Mouse (Mus musculus) embryonic facial prominence, embryonic 15.5 days (tissue): ENCODE results near the gene Pctp. TPM values are rescaled to one million over a fixed set of nuclear protein-coding genes. Genes with fewer than 3 reads are reported as not detected.

Experiments used
- ATAC-seq: fragments of 200-750 bp; cut with Nextera tagmentation; 2 replicates; pipeline ENCODE4 v1.8.0; 2017; ENCODE audit warnings: low read depth, moderate TSS enrichment; ENCODE audit not compliant: insufficient number of reproducible peaks, low FRiP score, low TSS enrichment
- H3K27ac ChIP-seq: fragments of 300-500 bp; sonication (generic); replicated peaks from 2 replicates; pipeline ENCODE4 v1.5.1; 2015; ENCODE audit warnings: mild to moderate bottlenecking, inconsistent platforms
- H3K27me3 ChIP-seq: fragments of 300-500 bp; sonication (generic); 2 replicates; pipeline ENCODE4 v1.6.1; 2015; ENCODE audit warnings: inconsistent platforms
- H3K36me3 ChIP-seq: fragments of 300-500 bp; sonication (generic); 2 replicates; pipeline ENCODE4 v1.6.1; 2015; ENCODE audit warnings: mild to moderate bottlenecking, inconsistent platforms
- H3K4me1 ChIP-seq: fragments of 300-500 bp; sonication (generic); 2 replicates; pipeline ENCODE4 v1.6.1; 2015; ENCODE audit warnings: inconsistent platforms
- H3K4me2 ChIP-seq: fragments of 300-500 bp; sonication (generic); replicated peaks from 2 replicates; pipeline ENCODE4 v1.6.1; 2015; ENCODE audit warnings: mild to moderate bottlenecking, inconsistent platforms
- H3K4me3 ChIP-seq: fragments of 300-500 bp; sonication (generic); replicated peaks from 2 replicates; pipeline ENCODE4 v1.5.1; 2015; ENCODE audit warnings: mild to moderate bottlenecking, inconsistent platforms
- H3K9ac ChIP-seq: fragments of 300-500 bp; sonication (generic); 2 replicates; pipeline ENCODE4 v1.6.1; 2015; ENCODE audit warnings: inconsistent platforms
- H3K9me3 ChIP-seq: fragments of 300-500 bp; sonication (generic); replicated peaks from 2 replicates; pipeline ENCODE4 v1.6.1; 2016; ENCODE audit warnings: inconsistent platforms
- WGBS: fragments of 180-500 bp; shearing (Covaris S2); methylation state at CpG from one replicate; pipeline ENCODE4 v1.1.7; 2015; 5-methylcytosine and 5-hydroxymethylcytosine counted together
- polyA plus RNA-seq: library from polyadenylated mRNA; unstranded; fragments of >200 nt; fragmentation: Nextera tagmentation; extraction: Ambion mirVana; gene quantifications from 2 replicates; pipeline ENCODE4 v1.2.1, GENCODE M21; 2015

Gene Pctp
- polyA plus RNA-seq, 1 experiment from 2014 or later, result 4.7 TPM

DNA sequence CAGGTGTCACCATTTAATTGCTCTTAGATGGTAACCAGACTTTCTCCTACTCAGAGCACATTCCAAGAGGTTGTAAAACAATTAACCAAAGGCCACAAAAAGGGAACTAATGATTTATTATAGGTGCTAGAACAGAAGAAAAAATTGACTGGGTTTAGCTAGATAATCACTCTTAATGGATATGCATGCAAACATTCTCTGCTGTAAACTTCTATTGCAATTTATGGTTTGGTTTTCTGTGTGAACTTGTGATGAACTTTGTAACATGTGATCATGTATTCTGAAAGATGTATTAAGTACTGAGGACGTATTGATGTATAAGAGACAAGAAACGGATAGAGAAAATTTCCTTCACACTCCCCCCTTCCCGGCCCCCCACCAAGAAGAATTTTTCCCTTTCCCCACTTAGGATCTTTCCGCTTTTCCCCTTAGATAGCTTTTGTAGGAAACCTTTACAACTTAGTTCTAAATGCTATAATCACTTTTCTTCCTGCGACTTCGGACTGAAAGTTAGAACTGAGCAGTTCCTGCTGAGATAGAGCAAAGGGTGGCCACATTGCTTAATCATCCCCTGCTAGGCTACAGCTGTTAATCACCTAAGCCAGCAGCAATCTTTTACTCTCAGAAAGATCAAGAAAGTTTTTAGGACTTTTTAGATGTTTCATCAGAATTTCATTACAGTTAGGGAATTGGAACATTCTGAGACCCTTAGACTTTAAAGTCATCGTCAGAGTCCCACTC lies 5.3 kb upstream of the Pctp start:
- Histone ChIP-seq H3K27me3 (no peaks in the 10 kb centered on the region), H3K36me3 (no peaks in the 10 kb centered on the region), H3K27ac (no peak overlapping the region), H3K9ac (no peak overlapping the region), H3K4me1 (no peaks in the 10 kb centered on the region), H3K4me3 (no peak overlapping the region), H3K4me2 (no peak overlapping the region), H3K9me3 (no peaks in the 10 kb centered on the region)
- ATAC-seq, result no peak
- 44% methylated on average over 7 of the region's 7 CpGs for WGBS

DNA sequence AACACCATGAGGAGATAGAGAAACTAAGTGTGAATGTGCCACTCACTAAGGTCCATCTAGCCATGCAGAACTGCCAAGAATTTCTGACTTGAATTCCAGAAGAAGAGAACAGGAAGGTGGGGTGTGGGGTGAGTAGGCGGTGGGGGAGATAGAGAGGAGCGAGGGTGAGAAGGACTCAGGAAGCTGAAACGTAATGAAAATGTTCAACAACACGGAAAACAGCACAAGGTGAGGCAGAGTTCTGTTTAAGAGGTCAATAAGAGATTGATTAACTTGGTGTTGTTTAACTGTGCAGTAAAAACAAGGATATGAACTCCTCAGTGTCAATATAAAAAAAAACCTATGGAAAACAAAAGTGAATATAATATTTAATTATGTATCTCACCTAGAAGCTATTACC lies 3.4 kb upstream of the Pctp start:
- 76% methylated on average over 4 of the region's 4 CpGs for WGBS
- H3K27me3 ChIP-seq, result no peaks in the 10 kb centered on the region
- H3K4me3 ChIP-seq, result no peak overlapping the region

DNA sequence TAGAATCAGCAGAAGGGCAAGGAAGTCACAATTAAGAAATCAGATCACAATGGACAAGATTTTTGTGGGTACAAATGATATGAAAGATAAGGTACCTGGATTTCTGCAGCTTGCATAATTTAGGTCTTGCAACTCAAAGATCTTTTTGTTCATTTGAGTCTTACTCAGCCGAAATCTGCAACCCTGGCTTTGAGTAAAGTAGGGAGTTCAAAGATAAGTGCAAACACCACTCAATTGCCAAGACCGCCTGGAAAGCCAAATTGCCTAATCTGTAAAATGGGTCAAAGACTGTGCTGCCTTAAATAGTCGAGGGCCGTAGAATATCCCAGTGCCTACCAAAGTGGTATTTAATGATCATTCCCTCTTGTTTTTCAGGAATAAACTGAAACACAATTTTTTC lies 692 bp upstream of the Pctp start:
- no peaks in the 10 kb centered on the region for H3K9me3 ChIP-seq
- no peaks in the 10 kb centered on the region for H3K27me3 ChIP-seq
- H3K4me2 ChIP-seq, result no peak overlapping the region
- H3K9ac ChIP-seq, result no peak overlapping the region
- H3K27ac ChIP-seq, result no peak overlapping the region
- H3K4me3 ChIP-seq, result no peak overlapping the region
- ATAC-seq, result no peak
- 84% methylated on average over 4 of the region's 4 CpGs for WGBS
- H3K4me1 ChIP-seq, result 0 out of 2 replicates have a peak, but pooled peaks cover 7% of the 10 kb centered on the region
- no peaks in the 10 kb centered on the region for H3K36me3 ChIP-seq

More for the DNA sequence above, 3.4 kb upstream of the Pctp start:
- Histone ChIP-seq H3K9ac (no peak overlapping the region), H3K36me3 (no peaks in the 10 kb centered on the region), H3K9me3 (no peaks in the 10 kb centered on the region), H3K27ac (no peak overlapping the region), H3K4me1 (0 out of 2 replicates have a peak, but pooled peaks cover 7% of the 10 kb centered on the region), H3K4me2 (no peak overlapping the region)
- ATAC-seq, result no peak

DNA sequence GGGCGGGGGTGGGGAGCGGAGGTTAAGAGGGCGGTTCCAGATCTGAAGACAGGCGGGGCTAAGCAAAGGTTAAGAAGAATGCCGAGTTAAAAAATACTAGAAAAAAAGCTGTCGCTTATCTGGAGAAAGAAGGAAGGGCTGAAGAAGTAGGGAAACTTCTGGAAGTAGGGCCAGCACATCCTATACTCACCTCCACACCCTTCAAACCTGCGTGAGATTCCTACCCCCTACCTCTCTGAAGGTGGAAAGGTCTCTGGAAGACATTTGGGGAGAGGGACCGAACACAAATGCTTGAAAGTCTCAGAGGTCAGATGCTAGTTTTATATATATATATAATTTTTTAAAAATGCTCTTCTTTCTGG lies 274 bp upstream of the Pctp start:
- Histone ChIP-seq H3K9ac (no peak overlapping the region), H3K4me3 (peak overlapping the region; percentile 54), H3K4me1 (0 out of 2 replicates have a peak, but pooled peaks cover 7% of the 10 kb centered on the region), H3K9me3 (no peaks in the 10 kb centered on the region), H3K4me2 (peak overlapping the region; percentile 86), H3K27ac (no peak overlapping the region), H3K36me3 (no peaks in the 10 kb centered on the region), H3K27me3 (no peaks in the 10 kb centered on the region)
- WGBS, result 8% methylated on average over 8 of the region's 8 CpGs
- ATAC-seq, result 0 out of 2 replicates have a peak, but pooled peaks have one; percentile 19

DNA sequence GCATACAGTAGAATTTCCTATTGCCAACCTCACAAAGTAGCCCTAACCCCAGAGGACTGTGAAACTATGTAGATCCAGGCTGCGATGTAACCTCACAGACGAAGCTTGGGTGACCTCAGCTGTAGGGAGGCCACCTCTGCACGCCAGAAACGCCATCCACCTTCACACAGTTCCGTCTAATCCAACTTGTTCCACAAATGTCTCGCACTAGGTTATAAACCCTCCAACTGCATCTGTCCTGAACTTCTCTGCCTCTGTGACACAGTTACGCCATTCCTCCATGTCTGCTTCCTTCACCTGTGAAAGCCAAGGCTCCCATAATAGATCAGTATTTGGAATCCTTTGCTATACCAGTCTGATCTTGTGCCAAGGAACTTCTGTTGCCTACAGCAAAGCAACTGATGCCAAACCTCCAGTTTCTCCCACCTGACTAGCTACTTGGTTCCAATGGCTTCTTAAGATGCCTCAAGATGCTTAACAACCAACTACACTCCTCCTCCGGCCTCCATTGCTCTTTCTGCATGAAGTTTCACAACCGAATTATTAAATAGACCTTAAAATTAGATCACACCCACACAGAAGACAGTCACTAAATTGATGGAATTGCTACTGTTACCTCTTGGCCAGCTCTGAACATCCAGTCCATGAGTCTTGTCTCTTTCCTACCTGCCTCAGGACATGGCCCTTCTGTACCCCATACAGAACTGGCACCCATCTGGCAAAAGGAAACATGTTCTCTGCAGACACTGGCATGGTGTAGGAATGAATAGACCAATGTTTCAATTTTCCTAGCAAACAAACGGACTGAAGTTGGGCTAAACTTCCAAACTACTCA lies 1.1 kb downstream of the Pctp start:
- H3K4me1 ChIP-seq, result 0 out of 2 replicates have a peak, but pooled peaks cover 7% of the 10 kb centered on the region
- H3K27ac ChIP-seq, result no peak overlapping the region
- no peak for ATAC-seq
- peak overlapping the region; percentile 86 for H3K4me2 ChIP-seq
- no peaks in the 10 kb centered on the region for H3K36me3 ChIP-seq
- WGBS, result 79% methylated on average over 10 of the region's 10 CpGs
- peak overlapping the region; percentile 54 for H3K4me3 ChIP-seq
- H3K27me3 ChIP-seq, result no peaks in the 10 kb centered on the region
- H3K9me3 ChIP-seq, result no peaks in the 10 kb centered on the region
- no peak overlapping the region for H3K9ac ChIP-seq

DNA sequence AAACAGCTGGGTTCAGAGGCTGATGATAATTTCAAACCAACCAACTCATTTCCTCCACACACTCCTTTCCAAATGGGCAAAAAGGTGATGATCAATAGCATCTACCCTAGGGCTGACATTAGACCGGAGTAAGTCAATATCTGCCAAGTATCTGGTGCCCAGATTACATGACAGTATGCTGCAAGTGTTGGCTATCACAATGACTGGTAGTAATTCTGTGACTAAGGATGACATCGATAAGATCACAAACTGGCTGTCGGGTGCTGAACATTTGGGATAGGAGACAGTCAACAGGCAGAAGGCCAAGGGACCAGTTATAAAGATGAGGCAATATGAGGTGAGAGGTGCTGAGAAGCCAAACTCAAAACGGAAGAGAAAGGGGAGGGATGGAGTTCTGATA lies 2.0 kb downstream of the Pctp start:
- Histone ChIP-seq H3K9ac (no peak overlapping the region), H3K4me2 (no peak overlapping the region), H3K4me3 (no peak overlapping the region), H3K4me1 (0 out of 2 replicates have a peak, but pooled peaks cover 7% of the 10 kb centered on the region), H3K27ac (no peak overlapping the region), H3K27me3 (no peaks in the 10 kb centered on the region), H3K36me3 (no peaks in the 10 kb centered on the region), H3K9me3 (no peaks in the 10 kb centered on the region)
- 88% methylated on average over 4 of the region's 4 CpGs for WGBS
- no peak for ATAC-seq

DNA sequence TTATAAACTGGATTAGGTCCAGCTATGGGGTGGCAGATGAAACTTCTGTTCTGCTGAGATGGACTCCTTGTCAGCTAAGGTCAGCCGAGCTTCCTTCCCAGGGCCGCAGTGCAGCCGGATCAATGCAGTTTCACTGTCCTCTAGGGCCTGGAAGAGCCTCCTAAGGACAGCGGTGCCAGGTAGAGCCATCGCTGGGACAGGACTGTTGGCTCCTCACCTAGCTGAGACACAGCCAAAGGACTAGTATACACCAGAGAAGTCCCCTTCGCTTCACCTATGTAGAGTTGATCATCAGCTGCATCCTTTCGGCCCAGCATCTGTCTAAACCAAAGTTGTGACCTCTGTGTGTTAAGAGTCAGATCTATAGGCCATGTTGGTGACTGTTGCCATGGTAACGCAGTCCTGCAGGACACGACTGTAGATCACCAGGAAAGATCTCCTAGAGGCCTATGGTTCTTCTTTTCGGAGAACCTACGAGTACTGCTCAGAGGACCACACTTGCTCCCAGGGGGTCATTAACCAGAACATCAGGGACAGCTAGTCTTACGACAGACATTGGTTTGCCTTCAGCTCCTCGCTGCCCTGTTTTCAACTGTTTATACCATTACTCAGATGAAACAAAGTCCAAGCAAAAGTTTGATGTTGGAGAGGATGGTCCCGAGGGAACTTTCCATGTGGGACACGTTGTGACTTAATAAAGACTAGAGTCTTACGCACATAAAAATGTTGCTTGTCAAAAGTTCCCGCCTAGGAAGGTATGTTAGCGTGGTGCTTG lies 3.5 kb downstream of the Pctp start:
- no peak overlapping the region for H3K9ac ChIP-seq
- 0 out of 2 replicates have a peak, but pooled peaks cover 7% of the 10 kb centered on the region for H3K4me1 ChIP-seq
- ATAC-seq, result no peak
- no peak overlapping the region for H3K4me2 ChIP-seq
- H3K4me3 ChIP-seq, result no peak overlapping the region
- H3K27me3 ChIP-seq, result no peaks in the 10 kb centered on the region
- H3K9me3 ChIP-seq, result no peaks in the 10 kb centered on the region
- 89% methylated on average over 18 of the region's 18 CpGs for WGBS
- H3K36me3 ChIP-seq, result no peaks in the 10 kb centered on the region
- H3K27ac ChIP-seq, result no peak overlapping the region

DNA sequence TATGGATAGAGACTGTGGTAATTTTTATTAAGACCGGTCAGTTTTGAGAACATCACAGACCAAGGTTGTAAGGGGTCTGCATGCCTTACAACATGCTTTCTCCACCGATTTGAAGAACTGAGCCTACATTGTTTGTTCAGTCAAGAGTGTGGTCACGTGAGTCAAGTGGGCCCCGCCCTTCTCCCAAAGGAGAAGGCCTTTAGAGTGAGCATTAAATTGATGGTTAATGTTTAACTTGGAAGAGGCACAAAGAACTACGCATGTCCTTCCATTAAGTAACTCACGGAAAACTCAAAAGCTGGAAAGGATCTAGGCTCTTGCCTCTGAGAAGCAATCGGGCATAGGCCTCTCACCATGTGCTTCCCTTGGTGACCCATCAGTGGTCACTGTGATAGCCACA lies 5.8 kb downstream of the Pctp start:
- no peaks in the 10 kb centered on the region for H3K9me3 ChIP-seq
- no peaks in the 10 kb centered on the region for H3K36me3 ChIP-seq
- no peaks in the 10 kb centered on the region for H3K4me1 ChIP-seq
- no peak overlapping the region for H3K4me2 ChIP-seq
- 86% methylated on average over 7 of the region's 7 CpGs for WGBS
- H3K27ac ChIP-seq, result no peak overlapping the region
- no peaks in the 10 kb centered on the region for H3K27me3 ChIP-seq
- no peak overlapping the region for H3K9ac ChIP-seq
- no peak overlapping the region for H3K4me3 ChIP-seq
- no peak for ATAC-seq

DNA sequence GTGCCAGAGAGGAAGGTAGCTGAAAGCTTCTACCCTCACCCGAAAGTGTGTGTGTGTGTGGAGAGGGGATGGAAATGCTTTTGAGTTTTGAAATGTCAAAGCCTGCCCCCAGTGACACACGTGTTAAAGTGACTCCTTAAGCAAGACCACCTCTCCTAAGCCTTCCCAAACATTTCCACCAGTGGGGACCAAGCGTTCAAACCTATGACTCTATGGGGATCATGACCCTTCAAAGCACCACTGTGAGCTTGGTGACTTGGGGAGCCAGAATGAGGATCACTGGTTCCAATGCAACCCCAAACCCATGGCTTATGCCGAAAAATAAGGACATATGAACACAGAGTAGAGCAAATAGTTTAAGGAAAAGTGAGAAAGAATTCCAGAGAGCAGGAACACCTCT lies 6.3 kb downstream of the Pctp start:
- no peaks in the 10 kb centered on the region for H3K36me3 ChIP-seq
- no peaks in the 10 kb centered on the region for H3K9me3 ChIP-seq
- H3K4me3 ChIP-seq, result no peak overlapping the region
- no peaks in the 10 kb centered on the region for H3K27me3 ChIP-seq
- 89% methylated on average over 4 of the region's 4 CpGs for WGBS
- no peak for ATAC-seq
- no peak overlapping the region for H3K9ac ChIP-seq
- H3K4me2 ChIP-seq, result no peak overlapping the region
- H3K4me1 ChIP-seq, result no peaks in the 10 kb centered on the region
- no peak overlapping the region for H3K27ac ChIP-seq

DNA sequence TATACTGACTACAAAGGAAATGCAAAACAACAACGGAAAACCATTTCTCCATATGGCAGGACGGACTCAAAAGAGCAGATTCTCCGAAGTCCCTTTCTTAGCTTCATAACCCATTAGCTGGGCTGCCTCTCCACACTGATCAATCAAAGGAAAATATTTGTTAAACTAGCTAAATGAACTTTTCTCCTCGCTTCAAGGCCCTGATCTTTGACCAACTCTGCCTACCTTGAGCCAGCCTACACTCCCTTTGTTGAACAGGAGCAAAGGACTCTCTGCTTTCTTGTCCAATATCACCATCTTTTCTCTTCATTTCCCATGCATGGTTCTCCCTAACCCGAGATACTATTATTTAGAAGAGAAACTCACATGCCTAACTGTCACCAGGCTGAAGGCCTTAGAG lies 7.1 kb downstream of the Pctp start:
- H3K27me3 ChIP-seq, result no peaks in the 10 kb centered on the region

DNA sequence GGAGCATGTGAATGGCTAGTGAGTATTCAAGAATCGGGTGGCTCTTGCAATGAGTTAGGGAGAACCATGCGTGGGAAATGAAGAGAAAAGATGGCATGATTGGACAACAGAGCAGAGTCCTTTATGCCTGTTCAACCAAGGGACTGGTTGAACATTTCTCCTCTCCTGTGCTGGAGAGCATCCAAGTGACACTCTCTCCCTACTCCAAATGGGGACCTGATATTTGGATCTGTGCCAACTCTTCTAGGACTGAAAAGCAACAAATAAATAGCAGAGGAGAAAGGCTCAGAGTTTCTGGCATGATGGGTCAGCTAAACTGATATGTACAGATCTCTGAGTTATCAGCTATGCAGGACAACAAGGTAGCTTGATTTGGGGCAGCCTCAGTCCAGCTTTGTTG lies 8.0 kb downstream of the Pctp start:
- WGBS, result 82% methylated on average over 2 of the region's 2 CpGs
- Histone ChIP-seq H3K9me3 (no peaks in the 10 kb centered on the region), H3K9ac (no peak overlapping the region), H3K27ac (no peak overlapping the region), H3K4me1 (no peaks in the 10 kb centered on the region), H3K36me3 (no peaks in the 10 kb centered on the region), H3K27me3 (no peaks in the 10 kb centered on the region), H3K4me2 (no peak overlapping the region), H3K4me3 (no peak overlapping the region)
- no peak for ATAC-seq

More for the DNA sequence above, 7.1 kb downstream of the Pctp start:
- H3K4me1 ChIP-seq, result no peaks in the 10 kb centered on the region
- no peak for ATAC-seq
- H3K9me3 ChIP-seq, result no peaks in the 10 kb centered on the region
- H3K36me3 ChIP-seq, result no peaks in the 10 kb centered on the region
- H3K4me3 ChIP-seq, result no peak overlapping the region
- H3K4me2 ChIP-seq, result no peak overlapping the region
- H3K9ac ChIP-seq, result no peak overlapping the region
- H3K27ac ChIP-seq, result no peak overlapping the region
- whole genome bisulfite sequencing, result 77% methylated on average over 5 of the region's 5 CpGs
